Mouse (Mus musculus): Measurements from ENCODE around the gene Katna1.
"Not testable (repeated sequence)": the region's sequence is repeated elsewhere in the genome, so short reads cannot be mapped to it uniquely, and the experiment has no call there.

Katna1 gene

DNA sequence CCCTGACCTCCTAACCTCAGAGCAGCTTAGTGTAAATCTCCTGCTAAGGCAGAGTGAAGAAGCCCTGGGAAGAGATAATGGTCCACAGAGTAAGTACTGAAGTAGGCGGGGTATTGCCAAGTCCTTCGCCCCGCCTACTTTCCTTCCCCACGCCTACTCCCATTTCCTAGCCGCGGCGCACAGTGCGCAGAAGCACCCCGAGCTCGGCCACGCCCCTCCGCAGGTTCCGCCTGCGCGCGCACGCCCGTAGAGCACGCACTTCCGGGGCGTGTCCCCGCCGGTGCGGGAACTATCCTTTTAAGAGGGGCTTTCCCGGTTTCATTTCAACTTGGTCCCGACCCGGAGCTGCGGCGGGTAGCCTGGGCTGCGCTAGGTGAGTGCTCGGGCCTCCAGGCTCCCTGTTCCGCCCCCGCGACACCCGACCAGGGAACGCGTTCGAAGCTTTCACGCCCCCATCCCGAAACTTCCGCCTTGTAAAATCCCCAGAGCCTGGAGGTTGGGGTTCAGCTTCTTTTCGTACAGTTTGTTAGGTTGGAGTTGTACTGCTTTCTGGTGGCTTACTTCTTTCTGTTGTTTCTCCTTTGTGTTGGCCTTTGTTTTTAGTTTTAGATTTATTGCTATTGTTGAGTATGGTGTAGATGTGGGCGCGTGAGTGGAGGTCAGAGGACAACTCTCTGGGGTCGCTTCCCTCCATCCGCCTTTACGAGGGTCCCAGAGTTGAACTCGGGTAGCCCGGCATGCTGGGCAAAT, at the start of gene Katna1:
TSS of gene Katna1 (plus strand) at position 250 of the 750 bp plus-strand sequence.
- peak; percentile 91 to 97 for DNase-seq (ENCODE audit: low spot score in 2 of 2)

DNA sequence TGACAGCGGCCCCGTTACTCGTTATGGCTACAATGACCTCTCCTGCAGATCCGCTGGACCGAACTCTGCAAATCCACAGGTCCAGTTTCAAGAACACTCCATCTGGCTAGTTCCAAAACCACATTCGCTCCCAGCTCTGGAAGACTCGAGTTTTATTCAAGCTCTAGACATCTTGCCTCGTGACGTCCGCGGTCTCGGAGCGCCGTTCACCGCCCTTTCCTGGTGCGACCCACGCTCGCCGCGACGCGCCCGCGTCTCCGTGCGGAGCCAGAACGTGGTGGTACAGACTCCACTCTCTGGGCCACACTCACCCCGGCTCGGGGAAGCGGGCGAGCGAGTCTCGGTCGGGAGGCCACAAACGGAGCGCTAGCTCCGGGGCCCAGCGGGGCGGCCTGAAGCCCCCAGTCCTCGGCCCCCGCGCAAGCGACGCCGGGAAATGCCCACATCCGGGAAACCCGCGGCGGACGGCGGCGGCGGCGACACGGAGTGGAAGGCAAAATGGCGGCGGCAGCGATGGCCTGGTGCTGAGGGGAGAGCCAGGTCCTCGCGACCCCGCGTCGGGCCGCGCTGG, 45.0 kb upstream of the Katna1 start, which contains the start of the genes Pcmt1 and Lats1:
TSS of gene Pcmt1 (minus strand) at position 406 of the 571 bp plus-strand sequence.
TSS of gene Lats1 (plus strand) at position 484 of the 571 bp plus-strand sequence.
- peak; percentile 82 to 89 for DNase-seq (ENCODE audit: low spot score in 2 of 2)

DNA sequence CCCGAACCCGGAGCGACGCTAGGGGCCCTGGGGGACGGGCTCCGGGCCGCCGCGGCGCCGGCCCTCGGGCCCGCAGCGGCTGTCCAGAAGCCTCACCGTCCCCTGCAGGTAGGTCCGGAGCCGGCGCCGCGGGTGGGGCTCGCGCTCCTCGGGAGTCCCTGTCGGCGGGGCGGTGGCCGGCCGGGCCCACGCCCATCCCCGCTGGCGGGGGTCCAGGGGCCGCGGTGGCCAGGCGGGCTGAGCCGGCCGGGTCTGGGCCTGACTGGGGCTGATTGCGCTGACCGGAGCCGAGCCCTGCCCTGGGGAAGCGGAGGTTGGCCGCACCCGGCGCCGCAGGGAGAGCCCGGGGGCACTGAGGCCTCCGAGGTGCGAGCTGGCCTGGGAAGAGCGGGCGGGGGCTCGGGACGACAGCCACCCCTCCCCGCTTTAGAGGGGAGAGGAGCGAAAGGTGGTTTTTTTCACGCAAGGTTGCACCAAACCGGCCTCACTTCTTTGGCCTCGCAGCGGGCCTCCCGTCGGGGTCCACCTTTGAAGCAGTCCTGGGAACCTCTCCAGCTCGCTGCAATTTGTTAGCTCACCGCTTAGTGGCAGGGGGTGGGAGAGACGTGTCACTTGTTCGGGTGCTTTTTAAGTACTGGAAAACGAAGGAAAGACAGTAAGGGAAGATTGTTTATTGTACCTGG, 44.3 kb upstream of the Katna1 start:
- DNase-seq (ENCODE audit: low spot score in 2 of 2) = peak; percentile 52 to 58

DNA sequence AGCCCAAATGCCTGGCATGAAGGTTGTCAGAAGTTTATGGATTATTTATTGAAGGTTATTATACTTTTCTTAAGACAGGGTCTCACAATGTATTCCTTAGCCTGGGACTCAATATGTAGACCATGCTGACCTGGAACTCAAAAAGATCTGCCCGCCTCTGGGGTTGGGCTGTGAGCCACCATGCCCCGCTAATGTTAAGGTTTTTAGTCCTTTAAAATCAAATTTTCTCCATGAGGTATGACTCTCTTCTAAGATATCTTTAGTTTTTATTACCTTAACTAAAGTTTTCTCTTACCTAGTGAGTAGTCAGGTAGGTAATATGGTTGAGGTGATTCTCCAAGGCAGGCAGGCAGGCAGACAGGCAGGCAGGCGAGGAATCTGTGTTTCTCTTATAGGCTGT, 43.6 kb upstream of the Katna1 start:
- DNase-seq (ENCODE audit: low spot score in 2 of 2) = no peak

DNA sequence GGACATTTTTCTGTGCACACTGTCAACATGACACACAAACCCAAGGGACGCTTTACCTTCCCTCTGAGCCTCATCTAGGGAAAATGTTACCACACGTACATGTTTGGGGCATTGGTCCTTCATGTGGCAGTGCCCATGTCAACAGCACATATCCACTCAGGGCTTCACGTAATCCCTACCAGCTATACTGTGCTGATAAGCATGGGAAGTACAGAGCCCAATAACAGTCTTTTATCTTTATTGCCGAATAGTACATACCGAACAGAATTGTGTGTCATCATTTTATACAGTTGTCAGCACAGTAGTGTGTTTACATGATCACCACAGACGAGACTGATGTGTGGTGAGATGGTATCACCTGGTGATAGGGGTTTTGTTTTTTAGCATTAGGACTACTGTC, 38.9 kb upstream of the Katna1 start:
- no peak for DNase-seq (ENCODE audit: low spot score in 2 of 2)

DNA sequence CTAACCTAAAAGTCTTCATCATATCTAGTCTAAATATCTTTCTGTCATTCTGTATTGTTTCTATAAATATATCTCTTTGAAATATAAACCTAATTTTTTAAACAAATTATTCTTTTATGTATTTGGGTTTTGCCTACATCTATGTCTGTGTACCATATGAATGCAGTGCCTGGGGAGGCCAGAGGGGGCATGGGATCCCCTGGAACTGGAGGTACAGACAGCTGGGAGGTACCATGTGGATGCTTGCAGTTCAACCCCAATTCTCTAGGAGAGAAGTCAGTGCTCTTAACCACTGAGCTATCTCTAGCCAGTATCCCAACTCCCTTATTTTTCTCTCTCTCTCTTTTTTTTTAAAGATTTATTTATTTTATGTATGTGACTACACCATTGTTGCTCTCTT, 30.5 kb upstream of the Katna1 start:
- DNase-seq (ENCODE audit: low spot score in 2 of 2) = peak; percentile 9 to 12

DNA sequence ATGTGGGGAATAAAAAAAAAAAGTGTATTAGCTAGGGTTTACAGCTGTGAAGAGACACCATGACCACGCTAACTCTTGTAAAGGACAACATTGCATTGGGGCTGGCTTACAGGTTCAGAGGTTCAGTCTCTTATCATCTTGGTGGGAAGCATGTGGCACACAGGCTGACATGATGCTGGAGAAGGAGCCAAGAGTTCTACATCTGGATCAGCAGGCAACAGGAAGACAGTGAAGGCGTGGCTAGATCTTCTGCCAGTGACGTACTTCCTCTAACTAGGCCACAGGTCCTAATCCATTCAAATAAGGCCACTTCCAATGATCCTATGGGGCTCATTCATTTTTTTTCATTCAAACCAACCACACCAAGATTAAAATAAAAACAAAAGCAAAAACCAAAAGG, 25.7 kb upstream of the Katna1 start:
- DNase-seq (ENCODE audit: low spot score in 2 of 2) = no peak

DNA sequence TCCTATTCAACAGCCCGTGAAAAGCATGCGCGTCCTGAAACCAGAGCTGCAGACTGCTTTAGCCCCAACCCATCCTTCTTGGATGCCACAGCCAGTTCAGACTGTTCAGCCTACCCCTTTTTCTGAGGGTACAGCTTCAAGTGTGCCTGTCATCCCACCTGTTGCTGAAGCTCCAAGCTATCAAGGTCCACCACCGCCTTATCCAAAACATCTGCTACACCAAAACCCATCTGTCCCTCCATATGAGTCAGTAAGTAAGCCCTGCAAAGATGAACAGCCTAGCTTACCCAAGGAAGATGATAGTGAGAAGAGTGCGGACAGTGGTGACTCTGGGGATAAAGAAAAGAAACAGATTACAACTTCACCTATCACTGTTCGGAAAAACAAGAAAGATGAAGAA, 23.2 kb upstream of the Katna1 start:
- DNase-seq (ENCODE audit: low spot score in 2 of 2) = no peak

DNA sequence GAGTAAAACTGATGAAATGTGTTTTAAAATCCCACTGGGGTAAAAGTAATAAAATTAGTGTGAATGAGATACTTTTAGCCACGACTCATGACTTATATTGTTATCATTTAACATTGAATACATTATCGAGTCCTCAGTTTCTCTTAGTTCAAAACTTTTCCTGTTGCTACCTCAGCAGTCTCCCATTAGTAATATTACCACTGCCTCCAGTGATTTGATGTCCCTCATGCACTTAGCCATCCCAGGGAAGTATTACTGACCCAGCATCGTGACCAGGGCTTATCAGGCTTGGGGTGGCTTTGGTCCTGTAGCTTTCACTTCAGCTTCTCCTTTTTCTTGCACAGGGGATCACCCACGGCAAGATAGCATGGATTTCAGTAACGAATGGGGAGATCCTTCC, 15.7 kb upstream of the Katna1 start:
- DNase-seq (ENCODE audit: low spot score in 2 of 2) = no peak

DNA sequence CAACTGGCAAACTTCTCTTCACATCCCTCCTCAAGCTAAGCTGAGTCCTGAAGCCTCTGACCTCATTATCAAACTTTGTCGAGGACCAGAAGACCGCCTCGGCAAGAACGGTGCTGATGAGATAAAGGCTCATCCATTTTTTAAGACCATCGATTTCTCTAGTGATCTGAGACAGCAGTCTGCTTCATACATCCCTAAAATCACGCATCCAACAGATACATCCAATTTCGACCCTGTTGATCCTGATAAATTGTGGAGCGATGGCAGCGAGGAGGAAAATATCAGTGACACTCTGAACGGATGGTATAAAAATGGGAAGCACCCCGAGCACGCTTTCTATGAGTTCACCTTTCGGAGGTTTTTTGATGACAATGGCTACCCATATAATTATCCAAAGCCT, 13.3 kb upstream of the Katna1 start:
- DNase-seq (ENCODE audit: low spot score in 2 of 2) = no peak

DNA sequence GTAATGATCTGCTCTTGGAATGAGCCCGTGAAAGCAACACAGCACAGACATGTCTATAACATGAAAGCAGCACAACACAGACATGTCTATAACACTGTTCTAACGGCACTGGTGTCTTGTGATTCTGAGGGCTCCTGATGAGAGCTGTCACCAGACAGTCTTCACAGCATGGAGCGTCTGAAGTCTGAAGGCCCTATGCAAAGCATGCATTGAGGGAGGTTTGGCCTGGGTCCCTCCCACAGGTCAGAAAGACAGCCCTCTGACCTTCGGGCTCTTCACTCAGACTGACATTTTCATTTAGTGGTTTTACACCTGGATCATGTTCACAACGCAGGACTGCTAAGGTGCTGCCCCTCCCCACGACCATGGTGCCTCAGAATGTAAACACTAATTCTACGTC, 10.7 kb upstream of the Katna1 start:
- no peak for DNase-seq (ENCODE audit: low spot score in 2 of 2)

DNA sequence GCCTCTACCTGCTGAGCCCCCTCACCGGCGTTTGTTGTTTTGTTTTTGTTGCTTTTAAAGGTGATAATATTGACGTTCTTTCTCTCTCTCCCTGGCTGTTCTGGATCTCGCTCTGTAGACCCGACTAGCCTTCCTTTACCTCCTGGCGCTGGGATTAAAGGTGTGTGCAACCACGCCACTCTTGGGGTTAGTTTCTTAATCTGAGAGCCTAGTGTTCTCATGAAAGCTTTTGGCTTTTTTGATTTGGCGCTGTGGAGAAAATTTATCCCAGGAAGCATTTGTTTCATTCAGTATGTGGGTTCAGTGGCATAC, 657 bp downstream of the Katna1 start:
- DNase-seq (ENCODE audit: low spot score in 2 of 2) = peak in 1 of 2 experiments; percentile 3

DNA sequence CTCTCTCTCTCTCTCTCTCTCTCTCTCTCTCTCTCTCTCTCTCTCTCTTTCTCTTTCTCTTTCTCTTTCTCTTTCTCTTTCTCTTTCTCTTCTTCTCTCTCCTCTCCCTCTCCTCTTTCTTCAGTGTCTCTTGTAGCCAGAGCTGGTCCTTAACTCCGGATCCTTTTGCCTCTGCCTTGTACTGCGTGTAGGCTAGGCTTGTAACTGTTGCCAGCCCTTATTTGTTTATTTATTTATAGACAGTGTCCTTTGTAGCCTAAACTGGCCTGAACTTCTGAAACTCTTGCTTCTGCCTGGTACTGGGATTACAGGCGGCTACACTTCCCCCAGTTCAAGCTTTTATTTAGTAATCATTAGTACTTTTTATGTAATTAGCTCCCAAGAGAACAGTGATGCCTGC, 1.2 kb downstream of the Katna1 start:
- no peak for DNase-seq (ENCODE audit: low spot score in 2 of 2)

DNA sequence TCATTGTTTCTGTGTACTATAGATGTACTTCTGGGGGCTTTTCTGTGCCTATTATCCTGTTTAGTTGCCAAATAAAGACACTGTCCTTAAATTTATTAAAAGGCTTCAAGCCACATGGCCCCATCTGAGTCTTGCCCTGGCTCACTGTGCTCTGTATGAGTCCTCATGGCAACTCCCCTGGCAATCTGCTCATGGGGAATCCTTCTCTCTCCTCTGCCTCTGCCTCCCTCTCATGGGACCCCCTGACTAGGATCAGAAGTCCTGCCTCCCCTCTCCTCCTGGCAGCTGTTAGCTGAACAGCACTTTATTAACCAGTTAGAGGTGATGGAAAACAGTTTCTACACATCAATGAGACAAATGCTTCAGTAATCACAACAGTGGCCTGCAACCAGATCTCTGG, 5.8 kb downstream of the Katna1 start:
- no peak for DNase-seq (ENCODE audit: low spot score in 2 of 2)

DNA sequence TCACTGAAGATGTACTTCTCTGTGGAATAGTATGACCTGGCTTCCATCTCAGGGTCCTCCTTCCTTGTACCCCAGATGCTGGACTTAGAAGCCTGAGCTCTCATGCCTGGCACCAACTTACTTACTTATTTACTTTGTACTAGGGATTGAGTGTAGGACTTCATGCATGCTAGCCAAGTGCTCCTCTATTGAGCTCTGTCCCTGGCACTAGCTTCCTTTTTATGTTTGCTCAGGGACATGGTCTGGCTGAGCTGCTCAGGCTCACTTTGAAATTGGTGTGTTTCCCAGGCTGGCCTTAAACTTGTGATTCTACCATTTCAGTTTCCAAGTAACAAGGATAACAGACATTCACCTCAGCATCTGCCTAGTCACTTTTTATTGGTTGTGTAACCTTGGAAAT, 11.3 kb downstream of the Katna1 start:
- no peak for DNase-seq (ENCODE audit: low spot score in 2 of 2)

DNA sequence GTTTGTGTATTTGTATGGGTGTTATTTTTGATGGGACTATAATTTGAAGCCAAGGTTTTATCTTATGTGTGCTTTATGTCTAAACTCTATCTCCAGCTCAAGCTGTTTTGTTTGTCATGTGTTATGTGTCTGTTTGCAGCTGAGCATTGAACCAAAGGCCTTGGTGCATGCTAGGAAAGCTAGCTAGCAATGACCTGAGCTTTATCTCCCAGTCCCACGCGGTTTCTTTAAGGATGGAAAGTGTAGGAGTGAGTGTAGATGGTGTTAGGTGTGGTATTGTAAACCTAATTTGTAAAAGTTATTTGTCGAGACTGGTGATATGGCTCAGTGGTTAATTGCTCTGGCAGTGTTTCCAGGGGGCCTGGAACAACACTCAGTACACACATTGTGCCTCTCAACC, 12.1 kb downstream of the Katna1 start:
- no peak for DNase-seq (ENCODE audit: low spot score in 2 of 2)

DNA sequence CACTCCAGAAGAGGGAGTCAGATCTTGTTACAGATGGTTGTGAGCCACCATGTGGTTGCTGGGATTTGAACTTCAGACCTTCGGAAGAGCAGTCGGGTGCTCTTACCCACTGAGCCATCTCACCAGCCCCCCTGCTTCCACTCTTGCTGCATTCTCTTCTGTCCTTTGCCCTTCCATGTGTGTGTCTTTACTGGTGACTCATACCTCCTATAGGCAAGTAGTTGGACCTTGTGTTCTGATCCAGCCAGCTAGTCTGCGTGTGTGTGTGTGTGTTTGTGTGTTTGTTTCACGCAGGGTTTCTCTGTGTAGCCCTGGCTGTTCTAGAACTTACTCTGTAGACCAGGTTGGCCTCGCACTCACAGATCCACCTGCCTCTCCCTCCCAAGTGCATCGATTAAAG, 19.7 kb downstream of the Katna1 start:
- not testable (repeated sequence) for DNase-seq (ENCODE audit: low spot score in 2 of 2)

DNA sequence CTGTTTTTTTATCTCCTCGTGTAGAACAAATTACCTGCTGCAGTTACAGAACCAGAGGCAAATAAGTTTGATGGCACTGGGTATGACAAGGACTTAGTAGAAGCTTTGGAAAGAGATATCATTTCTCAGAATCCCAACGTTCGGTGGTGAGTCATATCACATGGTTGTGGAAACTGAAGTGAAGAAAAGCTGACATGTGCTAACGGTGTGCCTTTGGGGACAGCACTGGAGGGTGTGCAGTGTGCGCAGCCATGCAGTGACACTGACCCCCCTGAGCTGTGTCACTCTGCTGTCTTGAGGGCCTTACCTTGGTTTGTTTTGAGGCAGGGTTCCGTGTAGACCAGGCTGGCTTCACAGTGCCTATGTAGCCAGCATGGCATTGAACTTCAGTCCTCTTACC, 23.0 kb downstream of the Katna1 start:
- no peak for DNase-seq (ENCODE audit: low spot score in 2 of 2)

DNA sequence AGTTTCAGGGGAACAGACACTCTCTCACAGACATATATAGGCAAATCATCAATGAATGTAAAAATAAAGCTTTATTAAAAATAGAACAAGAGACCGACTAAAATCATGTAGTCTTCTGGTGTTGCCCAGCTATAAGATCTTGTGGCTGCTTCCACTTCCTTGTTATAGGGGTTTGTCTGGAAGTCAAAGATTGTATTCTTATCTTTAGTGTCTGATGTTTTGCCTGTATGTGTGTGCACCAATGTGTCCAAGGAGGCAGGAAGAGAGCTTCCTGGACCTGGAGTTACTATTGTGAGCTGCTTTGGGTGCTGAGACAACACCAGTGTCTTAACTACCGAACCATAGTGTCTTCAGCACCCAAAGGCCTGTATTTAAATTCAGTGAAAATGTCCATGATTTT, 31.7 kb downstream of the Katna1 start:
- DNase-seq (ENCODE audit: low spot score in 2 of 2) = no peak

DNA sequence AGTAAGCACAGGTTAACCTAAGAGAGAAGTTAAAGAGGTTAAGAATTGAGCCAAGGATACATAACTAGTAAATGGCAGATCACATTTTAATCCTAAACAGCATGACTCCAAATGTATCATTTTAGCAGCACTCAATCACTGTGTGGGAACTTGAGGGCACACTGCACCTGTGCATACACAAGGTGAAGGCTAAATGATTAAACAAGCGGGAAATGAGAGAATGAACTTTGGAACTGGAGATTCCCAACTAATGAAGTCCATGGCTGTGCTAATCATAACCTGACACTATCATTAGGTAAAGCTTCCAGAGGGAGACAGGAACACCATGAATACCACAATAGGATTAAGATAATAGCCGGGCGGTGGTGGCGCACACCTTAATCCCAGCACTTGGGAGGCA, 46.5 kb downstream of the Katna1 start:
- no peak for DNase-seq (ENCODE audit: low spot score in 2 of 2)

DNA sequence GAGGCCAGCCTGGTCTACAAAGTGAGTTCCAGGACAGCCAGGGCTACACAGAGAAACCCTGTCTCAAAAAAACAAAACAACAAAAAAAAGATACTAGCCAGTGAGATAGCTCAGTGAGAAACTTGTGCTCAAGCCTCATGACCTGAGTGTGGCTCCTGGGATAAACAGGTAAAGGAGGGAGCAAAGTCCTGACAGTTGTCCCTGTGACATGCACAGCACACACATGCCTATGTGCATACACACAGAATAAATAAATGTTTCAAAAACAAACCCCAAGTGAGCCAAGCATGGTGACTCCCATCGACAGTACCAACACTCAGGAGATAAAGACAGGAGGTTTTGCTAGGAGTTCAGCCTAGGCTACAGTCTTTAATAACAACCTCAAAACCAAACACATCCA, 47.0 kb downstream of the Katna1 start:
- no peak for DNase-seq (ENCODE audit: low spot score in 2 of 2)

DNA sequence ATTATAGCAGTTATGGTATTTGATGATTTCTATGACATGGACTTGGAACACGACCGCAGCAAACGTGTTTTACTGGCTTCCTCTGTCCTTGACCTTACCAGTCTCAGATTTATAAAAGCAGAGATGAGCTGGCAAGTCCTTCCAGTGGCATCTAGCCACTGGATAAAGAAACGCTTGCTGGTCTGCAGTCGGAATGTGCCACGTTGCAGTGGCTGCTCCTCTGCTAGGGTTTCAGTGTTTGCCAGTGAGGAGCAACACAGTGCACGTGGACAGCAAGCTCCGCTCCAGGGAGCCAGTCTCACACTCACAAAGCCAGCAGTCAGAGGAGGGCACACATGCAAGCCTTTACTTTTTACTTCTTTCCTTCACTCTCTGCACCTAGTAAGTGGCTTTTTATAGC, 49.6 kb downstream of the Katna1 start:
- DNase-seq (ENCODE audit: low spot score in 2 of 2) = no peak

DNA sequence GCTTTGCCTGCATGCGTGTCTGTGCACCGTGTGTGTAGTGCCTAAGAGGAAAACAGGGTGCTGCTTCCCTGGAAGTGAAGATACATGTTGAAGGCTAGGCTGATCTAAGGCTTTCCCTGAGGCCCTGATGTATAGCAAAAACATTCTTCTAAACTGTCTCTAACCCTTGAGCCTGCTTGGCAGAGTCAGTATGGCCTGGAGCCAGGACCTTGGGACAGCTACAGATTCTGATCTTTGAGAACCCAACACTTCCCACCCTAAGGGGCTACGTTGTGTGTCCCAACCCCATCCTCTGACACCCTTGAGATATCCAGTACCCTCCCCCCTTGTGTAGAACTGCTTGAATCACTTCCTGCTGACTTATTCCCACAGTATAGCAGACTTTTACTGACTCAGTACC, 52.6 kb downstream of the Katna1 start:
- no peak for DNase-seq (ENCODE audit: low spot score in 2 of 2)
